12 mouse cellular contexts compared by ENCODE assay signal in genomic region chr10:83630899-83631298, GRCm38 (mm10). TPM values are rescaled to one million over a fixed set of nuclear protein-coding genes. Genes with fewer than 3 reads are reported as not detected.
DNase-seq lines count a peak whose midpoint lies in the region; ATAC-seq and TF ChIP-seq lines count a peak whose summit lies in the region.
"Had no signal": no experiment of that assay in that cellular context is flagged by ENCODE, and none has a peak within 500 bp of the region (broad histone marks: within the 10 kb centered on the region; RNA-seq: fewer than 3 reads in every experiment).

No protein-coding gene starts in this region.

- peaks cover 9% of the 10 kb centered on the region; the same call in 1 of the 2 replicates for H3K36me3 ChIP-seq in midbrain, embryonic 15.5 days (replicated peaks)
- no peaks in the 10 kb centered on the region for H3K36me3 ChIP-seq in midbrain, embryonic 11.5 days (ENCODE audit: control insufficient read depth, insufficient read depth, low read length)
- H3K36me3 ChIP-seq in midbrain, postnatal 0 days (ENCODE audit: insufficient read depth, low read length): peaks cover 19% of the 10 kb centered on the region

- DNase-seq in heart, adult 11 months: peak; percentile 93
- no peak for DNase-seq in heart, postnatal 25 days (ENCODE audit: low spot score)
- no peak for DNase-seq in midbrain, embryonic 11.5 days (ENCODE audit: low spot score, missing footprints)
- peak; percentile 89 to 93 for DNase-seq in cerebellum, postnatal 25 days
- DNase-seq in midbrain, postnatal 0 days (ENCODE audit: low spot score): peak; percentile 90
- no peak for DNase-seq in kidney, postnatal 14 days

- H3K4me2 ChIP-seq in midbrain, embryonic 15.5 days: no peak overlapping the region
- no peak overlapping the region for H3K4me2 ChIP-seq in midbrain, embryonic 11.5 days
- H3K4me2 ChIP-seq in midbrain, postnatal 0 days (ENCODE audit: low read depth, low read length, poor library complexity, severe bottlenecking): no peak overlapping the region
- H3K4me2 ChIP-seq: stomach, embryonic 15.5 days had no signal

- H3K4me1 ChIP-seq in midbrain, embryonic 15.5 days: peaks cover 10% of the 10 kb centered on the region
- H3K4me1 ChIP-seq in midbrain, embryonic 11.5 days (ENCODE audit: control insufficient read depth, insufficient read depth, low read length): peaks cover 11% of the 10 kb centered on the region
- no peaks in the 10 kb centered on the region for H3K4me1 ChIP-seq in midbrain, postnatal 0 days (ENCODE audit: insufficient read depth, low read length)

- H3K9me3 ChIP-seq in midbrain, embryonic 15.5 days: no peaks in the 10 kb centered on the region
- no peaks in the 10 kb centered on the region for H3K9me3 ChIP-seq in midbrain, embryonic 11.5 days (ENCODE audit: control insufficient read depth, low read length)
- no peaks in the 10 kb centered on the region for H3K9me3 ChIP-seq in midbrain, postnatal 0 days (ENCODE audit: low read length)
- H3K9me3 ChIP-seq: limb, embryonic 10.5 days; stomach, embryonic 15.5 days had no signal

- no peak overlapping the region for H3K4me3 ChIP-seq in midbrain, embryonic 15.5 days
- H3K4me3 ChIP-seq in midbrain, embryonic 11.5 days (ENCODE audit: low read depth, low read length): no peak overlapping the region
- no peak overlapping the region for H3K4me3 ChIP-seq in midbrain, postnatal 0 days (ENCODE audit: low read depth, low read length)
- H3K4me3 ChIP-seq: limb, embryonic 10.5 days; stomach, embryonic 15.5 days had no signal

- 48% methylated on average over 3 of the region's 3 CpGs for WGBS in midbrain, embryonic 15.5 days
- WGBS in midbrain, embryonic 11.5 days: 78% methylated on average over 3 of the region's 3 CpGs
- WGBS in midbrain, postnatal 0 days: 56% methylated on average over 3 of the region's 3 CpGs

- H3K27ac ChIP-seq in midbrain, embryonic 15.5 days: peak overlapping the region; percentile 25; the same call in 1 of the 2 replicates
- H3K27ac ChIP-seq in midbrain, embryonic 11.5 days (ENCODE audit: low read depth, low read length): no peak overlapping the region
- no peak overlapping the region for H3K27ac ChIP-seq in midbrain, postnatal 0 days (ENCODE audit: low read depth, low read length)
- H3K27ac ChIP-seq: limb, embryonic 10.5 days; stomach, embryonic 15.5 days had no signal

- no peak for TF ChIP-seq CTCF in midbrain, postnatal 0 days (IDR thresholded peaks at IDR 0.05)

- ATAC-seq in midbrain, embryonic 15.5 days (replicated peaks): no peak; the same call in 1 of the 2 replicates
- no peak for ATAC-seq in midbrain, embryonic 11.5 days (ENCODE audit: low FRiP score)
- ATAC-seq in midbrain, postnatal 0 days (ENCODE audit: low FRiP score): peak; percentile 67
- no peak for ATAC-seq in erythroblast, adult 5-6 weeks (replicated peaks; ENCODE audit: low FRiP score, poor library complexity, severe bottlenecking)
- ATAC-seq: CD4-positive, CD25-positive, alpha-beta regulatory T cell, adult 4 months; intestine, postnatal 0 days had no signal

- no peak overlapping the region for H3K9ac ChIP-seq in midbrain, embryonic 15.5 days
- no peak overlapping the region for H3K9ac ChIP-seq in midbrain, embryonic 11.5 days (ENCODE audit: low read length)
- H3K9ac ChIP-seq in midbrain, postnatal 0 days (replicated peaks; ENCODE audit: low read length, poor library complexity, severe bottlenecking): no peak overlapping the region
- H3K9ac ChIP-seq: stomach, embryonic 15.5 days had no signal

- H3K27me3 ChIP-seq in midbrain, embryonic 15.5 days (replicated peaks): no peaks in the 10 kb centered on the region
- H3K27me3 ChIP-seq in midbrain, embryonic 11.5 days (ENCODE audit: control insufficient read depth, insufficient read depth, low read length): no peaks in the 10 kb centered on the region
- H3K27me3 ChIP-seq in midbrain, postnatal 0 days (ENCODE audit: insufficient read depth, low read length): no peaks in the 10 kb centered on the region
- H3K27me3 ChIP-seq: stomach, embryonic 15.5 days had no signal

- intact Hi-C loops in heart, postnatal 25 days (cut with DNase I): no loop called here

RNA-seq across cellular contexts. Expression of gene Appl2, which starts 17.6 kb away (rescaled TPM):
- 10 to 100 TPM; 32.5 to 34.6 TPM for total RNA-seq in heart, postnatal 25 days (2021)
- polyA plus RNA-seq in midbrain, embryonic 15.5 days (2015; fragmentation: Nextera tagmentation; extraction: Ambion mirVana): 54.1 and 59.6 TPM in 2 replicates
- polyA plus RNA-seq in midbrain, embryonic 11.5 days (2014; fragmentation: Nextera tagmentation; extraction: Ambion mirVana): 28.2 and 28.7 TPM in 2 replicates
- 54.5 and 57.4 TPM in 2 replicates for total RNA-seq in midbrain, postnatal 0 days (2014; rRNA removed)
- 40.7 and 42.1 TPM in 2 replicates for polyA plus RNA-seq in midbrain, postnatal 0 days (2015; fragmentation: Nextera tagmentation; extraction: Ambion mirVana)
- total RNA-seq in erythroblast, adult 5-6 weeks (2015; ENCODE audit: low replicate concordance): 2.1 and 17.9 TPM in 2 replicates
- total RNA-seq in erythroblast, adult 5-6 weeks (2017; ENCODE audit: low replicate concordance): 2.4 and 3.6 TPM in 2 replicates

Comparison
In these comparisons a context has a peak if more than half of its experiments do, and no peak if none do; other contexts are left out.
1. DNase-seq: peak in heart, adult 11 months (single experiment), cerebellum, postnatal 25 days (2 of 2) and midbrain, postnatal 0 days (single experiment); none in heart, postnatal 25 days (single experiment), midbrain, embryonic 11.5 days (single experiment) and kidney, postnatal 14 days (single experiment).